Mouse (Mus musculus): ENCODE data around the gene Ear6. TPM values are rescaled to one million over a fixed set of nuclear protein-coding genes. Genes with fewer than 3 reads are reported as not detected.
A peak's percentile ranks its signal among the peaks of the same experiment; 100 is the strongest.

The Ear6 gene
- polyA plus RNA-seq, 1 experiment from 2014 or later, result not detected

DNA sequence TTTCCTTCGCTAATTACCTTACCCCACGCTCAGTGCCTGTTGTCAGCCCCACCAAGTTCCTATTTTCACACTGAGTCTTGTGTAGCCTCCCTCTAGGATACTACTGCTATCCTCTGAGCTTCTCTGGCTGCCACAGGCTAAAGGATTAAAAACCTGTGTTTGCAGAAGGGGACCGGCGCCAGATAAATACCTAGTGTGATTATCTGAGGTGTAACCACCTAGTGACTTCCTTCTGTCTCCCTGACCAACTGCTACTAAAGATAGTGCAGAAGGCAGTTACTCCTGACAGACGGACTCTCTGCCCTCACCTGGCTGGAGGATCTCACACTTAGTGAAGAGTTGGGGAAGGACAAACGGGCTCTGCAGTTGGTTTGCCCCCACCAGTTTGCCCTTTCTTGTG is 42.5 kb downstream of the Ear6 start:
- no peak for ATAC-seq (ENCODE audit: borderline replicate concordance, extremely low read depth, low FRiP score, low TSS enrichment)

DNA sequence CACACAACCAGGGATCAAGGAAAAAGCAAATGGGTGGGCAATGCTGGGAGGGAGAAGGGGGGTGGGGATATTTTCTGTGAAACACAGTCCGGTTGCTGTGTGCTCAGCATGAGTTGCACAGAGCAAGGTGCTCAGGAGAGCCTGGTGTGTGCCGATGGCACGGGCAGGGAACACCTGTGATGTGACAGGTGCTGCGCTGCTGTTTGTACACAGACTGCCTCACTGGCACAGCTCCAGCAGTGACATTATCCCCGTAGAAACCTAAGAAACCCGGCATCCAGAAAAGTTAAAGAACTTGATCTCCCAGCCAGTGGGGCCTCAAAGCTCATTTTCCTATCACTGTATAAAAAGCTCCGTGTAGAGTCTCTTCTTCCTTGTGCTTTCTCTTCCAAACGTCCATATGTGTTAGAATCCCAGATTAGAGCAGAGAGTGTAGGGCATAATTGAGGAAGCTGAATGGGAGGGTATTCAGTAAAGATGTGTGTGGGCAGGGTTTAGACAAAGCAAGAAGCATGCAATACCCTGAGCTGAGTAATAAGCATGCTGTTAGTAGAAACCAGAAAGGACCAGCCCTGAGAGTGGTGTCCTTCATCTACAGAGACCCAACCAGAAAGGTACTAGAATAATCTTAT is 43.2 kb downstream of the Ear6 start:
- WGBS, result 61% methylated on average over 8 of the region's 8 CpGs
- Histone ChIP-seq H3K9ac (no peak overlapping the region), H3K27ac (no peak overlapping the region), H3K27me3 (no peaks in the 10 kb centered on the region), H3K36me3 (peaks cover 5% of the 10 kb centered on the region; the same call in 1 of the 2 replicates), H3K9me3 (no peaks in the 10 kb centered on the region), H3K4me2 (no peak overlapping the region), H3K4me1 (0 out of 2 replicates have a peak, but pooled peaks cover 3% of the 10 kb centered on the region), H3K4me3 (no peak overlapping the region)
- ATAC-seq (ENCODE audit: borderline replicate concordance, extremely low read depth, low FRiP score, low TSS enrichment), result no peak

More for the DNA sequence above, 42.5 kb downstream of the Ear6 start:
- Histone ChIP-seq H3K36me3 (peaks cover 12% of the 10 kb centered on the region; the same call in 1 of the 2 replicates), H3K27me3 (no peaks in the 10 kb centered on the region), H3K4me3 (no peak overlapping the region), H3K4me2 (no peak overlapping the region), H3K4me1 (0 out of 2 replicates have a peak, but pooled peaks cover 3% of the 10 kb centered on the region), H3K9me3 (no peaks in the 10 kb centered on the region), H3K27ac (no peak overlapping the region), H3K9ac (no peak overlapping the region)
- WGBS, result 69% methylated on average over 6 of the region's 6 CpGs

DNA sequence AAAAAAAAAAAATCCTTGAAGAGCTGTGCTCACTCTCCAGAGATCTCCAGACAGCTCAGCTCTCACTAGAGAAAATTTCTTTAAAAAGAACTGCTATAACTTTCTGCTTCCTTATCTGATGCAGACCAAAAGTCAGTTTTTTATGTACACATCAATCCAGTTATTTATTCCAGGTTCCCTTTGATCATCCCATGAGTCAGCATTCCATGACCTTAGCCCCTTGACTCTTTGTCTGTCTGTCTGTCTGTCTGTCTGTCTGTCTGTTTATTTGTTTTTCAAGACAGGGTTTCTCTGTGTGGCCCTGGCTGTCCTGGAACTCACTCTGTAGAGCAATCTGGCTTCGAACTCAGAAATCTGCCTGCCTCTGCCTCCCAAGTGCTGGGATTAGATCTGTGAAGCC is 45.9 kb downstream of the Ear6 start:
- no peak overlapping the region for H3K27ac ChIP-seq
- no peak overlapping the region for H3K4me2 ChIP-seq
- no peaks in the 10 kb centered on the region for H3K9me3 ChIP-seq
- no peaks in the 10 kb centered on the region for H3K36me3 ChIP-seq
- 100% methylated on average over 1 of the region's 1 CpGs for WGBS
- no peak for ATAC-seq (ENCODE audit: borderline replicate concordance, extremely low read depth, low FRiP score, low TSS enrichment)
- H3K9ac ChIP-seq, result no peak overlapping the region
- H3K4me3 ChIP-seq, result no peak overlapping the region
- peaks cover 11% of the 10 kb centered on the region; the same call in 1 of the 2 replicates for H3K4me1 ChIP-seq
- no peaks in the 10 kb centered on the region for H3K27me3 ChIP-seq

DNA sequence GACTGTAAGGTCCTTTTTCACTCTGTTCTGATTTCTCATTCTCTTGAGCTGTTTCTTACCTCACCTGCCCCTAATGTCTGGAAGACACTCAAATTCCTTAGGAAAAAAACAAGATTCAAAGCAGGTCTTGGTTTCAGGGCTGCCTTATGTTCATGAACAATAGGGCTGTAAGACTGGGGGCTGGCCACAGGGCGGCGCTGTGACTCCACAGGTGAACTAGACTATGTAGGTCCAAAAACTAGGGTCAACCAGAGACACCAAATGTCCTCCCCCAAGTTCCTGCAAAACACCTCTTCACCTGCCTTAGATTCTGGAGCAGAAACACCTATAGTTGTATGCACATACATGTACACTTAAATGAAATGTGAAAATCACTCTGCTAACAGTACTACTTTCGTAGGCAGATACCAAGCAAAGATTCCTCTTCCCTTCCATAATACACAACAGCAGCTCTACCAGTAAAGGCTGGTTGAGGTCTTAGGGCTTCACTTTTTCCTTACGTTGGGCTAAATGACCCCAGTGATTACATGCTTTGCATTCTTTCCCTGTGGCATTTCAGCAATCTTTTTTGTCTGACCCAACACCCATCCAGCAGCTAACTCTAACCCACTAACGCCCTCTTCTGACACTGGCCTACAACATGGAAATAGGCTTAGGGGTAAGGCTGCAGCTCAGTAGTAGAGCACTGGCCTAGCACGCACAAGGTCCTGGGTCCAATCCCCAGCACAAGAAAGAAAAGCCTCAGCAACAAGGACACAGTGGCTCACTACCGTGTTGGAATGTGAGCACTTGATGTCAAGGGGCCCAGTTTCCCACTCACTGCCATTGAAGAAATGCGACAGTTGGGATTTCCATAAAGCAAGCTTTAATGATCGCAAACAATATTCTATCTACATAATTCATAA is 49.6 kb downstream of the Ear6 start:
- H3K27ac ChIP-seq, result no peak overlapping the region
- H3K36me3 ChIP-seq, result no peaks in the 10 kb centered on the region
- H3K27me3 ChIP-seq, result no peaks in the 10 kb centered on the region
- peak; percentile 46; the same call in 1 of the 2 replicates for ATAC-seq (ENCODE audit: borderline replicate concordance, extremely low read depth, low FRiP score, low TSS enrichment)
- peaks cover 11% of the 10 kb centered on the region; the same call in 1 of the 2 replicates for H3K4me1 ChIP-seq
- WGBS, result 46% methylated on average over 9 of the region's 9 CpGs
- no peak overlapping the region for H3K4me2 ChIP-seq
- no peaks in the 10 kb centered on the region for H3K9me3 ChIP-seq
- no peak overlapping the region for H3K9ac ChIP-seq
- H3K4me3 ChIP-seq, result no peak overlapping the region

DNA sequence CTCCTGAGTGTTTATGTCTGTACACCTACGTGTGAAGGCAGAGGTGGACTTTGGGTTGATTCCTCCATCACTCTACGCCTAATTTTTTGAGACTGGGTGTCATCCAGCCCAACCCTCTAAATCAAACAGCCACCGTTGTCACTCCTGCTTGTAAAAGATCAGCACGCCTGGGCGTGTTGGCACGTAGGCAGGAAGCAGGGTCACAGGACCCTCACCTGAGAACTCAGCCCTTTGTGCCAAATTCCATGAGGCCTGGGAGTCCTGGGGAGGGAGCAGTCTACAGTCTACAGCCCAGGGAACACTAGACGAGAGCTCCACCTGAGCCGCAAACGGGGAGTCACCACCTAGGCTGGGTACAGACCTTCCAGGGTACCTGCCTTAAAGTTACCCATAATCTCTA is 50.3 kb downstream of the Ear6 start:
- Histone ChIP-seq H3K4me2 (no peak overlapping the region), H3K4me3 (no peak overlapping the region), H3K27me3 (no peaks in the 10 kb centered on the region), H3K27ac (no peak overlapping the region), H3K36me3 (no peaks in the 10 kb centered on the region), H3K4me1 (peaks cover 11% of the 10 kb centered on the region; the same call in 1 of the 2 replicates), H3K9me3 (no peaks in the 10 kb centered on the region), H3K9ac (no peak overlapping the region)
- 73% methylated on average over 9 of the region's 9 CpGs for WGBS
- no peak for ATAC-seq (ENCODE audit: borderline replicate concordance, extremely low read depth, low FRiP score, low TSS enrichment)

Small RNA genes within 50 kb of the gene (microRNA-seq; reads per million reads assigned to microRNA genes)
- gene Gm27375, result not detected

Other genes with a start within 250 kb of the Ear6 start
- gene Gm17078, start 242.4 kb upstream of the Ear6 start, polyA plus RNA-seq (2015; fragmentation: Nextera tagmentation; extraction: Ambion mirVana), result not detected in 2 replicates
- not detected in 2 replicates for gene Gm4181, start 218.0 kb upstream of the Ear6 start, polyA plus RNA-seq (2015; fragmentation: Nextera tagmentation; extraction: Ambion mirVana)
- not detected in 2 replicates for gene Gm17079, start 158.2 kb upstream of the Ear6 start, polyA plus RNA-seq (2015; fragmentation: Nextera tagmentation; extraction: Ambion mirVana)
- not detected in 2 replicates for gene Gm5800, start 136.5 kb upstream of the Ear6 start, polyA plus RNA-seq (2015; fragmentation: Nextera tagmentation; extraction: Ambion mirVana)
- gene Ang4, start 80.1 kb upstream of the Ear6 start, polyA plus RNA-seq (2015; fragmentation: Nextera tagmentation; extraction: Ambion mirVana), result 0.22 TPM in 1 of 2 replicates, not detected in the other
- gene AY358078, start 53.7 kb upstream of the Ear6 start, polyA plus RNA-seq (2015; fragmentation: Nextera tagmentation; extraction: Ambion mirVana), result not detected in 2 replicates
- gene Mettl17, start 31.1 kb downstream of the Ear6 start, polyA plus RNA-seq (2015; fragmentation: Nextera tagmentation; extraction: Ambion mirVana), result 40.0 and 40.1 TPM in 2 replicates
- 0.34 and 0.38 TPM in 2 replicates for gene Slc39a2, start 39.2 kb downstream of the Ear6 start, polyA plus RNA-seq (2015; fragmentation: Nextera tagmentation; extraction: Ambion mirVana)
- gene Ndrg2, start 60.5 kb downstream of the Ear6 start, polyA plus RNA-seq (2015; fragmentation: Nextera tagmentation; extraction: Ambion mirVana), result 60.6 and 63.7 TPM in 2 replicates
- gene Tppp2, start 64.7 kb downstream of the Ear6 start, polyA plus RNA-seq (2015; fragmentation: Nextera tagmentation; extraction: Ambion mirVana), result not detected in 2 replicates
- gene Rnase13, start 69.1 kb downstream of the Ear6 start, polyA plus RNA-seq (2015; fragmentation: Nextera tagmentation; extraction: Ambion mirVana), result not detected in 2 replicates
- 105 TPM in 2 replicates for gene Arhgef40, start 131.0 kb downstream of the Ear6 start, polyA plus RNA-seq (2015; fragmentation: Nextera tagmentation; extraction: Ambion mirVana)
- gene Tmem253, start 162.0 kb downstream of the Ear6 start, polyA plus RNA-seq (2015; fragmentation: Nextera tagmentation; extraction: Ambion mirVana), result 0.26 and 0.57 TPM in 2 replicates
- gene Zfp219, start 167.0 kb downstream of the Ear6 start, polyA plus RNA-seq (2015; fragmentation: Nextera tagmentation; extraction: Ambion mirVana), result 25.7 and 26.3 TPM in 2 replicates
- gene Olfr221, start 188.8 kb downstream of the Ear6 start, polyA plus RNA-seq (2015; fragmentation: Nextera tagmentation; extraction: Ambion mirVana), result not detected in 2 replicates

All from lung, embryonic 15.5 days (tissue).